Mouse (Mus musculus): Measurements from ENCODE around the gene Slc16a13. TPM values are rescaled to one million over a fixed set of nuclear protein-coding genes. Genes with fewer than 3 reads are reported as not detected.

Slc16a13 gene
- polyA plus RNA-seq, 1 experiment from 2014 or later, result 9.1 TPM

GRCm38 (mm10) chr11:70198332-70198731 lies 22.5 kb downstream of the Slc16a13 start:
- no peaks in the 10 kb centered on the region for H3K9me3 ChIP-seq (ENCODE audit: control insufficient read depth, low read length)
- WGBS, result 44% methylated on average over 3 of the region's 3 CpGs
- ATAC-seq (replicated peaks; ENCODE audit: low FRiP score), result no peak
- H3K4me3 ChIP-seq (ENCODE audit: low read depth, low read length), result no peak overlapping the region
- no peak for DNase-seq (ENCODE audit: low spot score)
- no peak overlapping the region for H3K9ac ChIP-seq (ENCODE audit: low read depth, low read length)
- no peak overlapping the region for H3K27ac ChIP-seq (ENCODE audit: low read depth, low read length)
- no peak overlapping the region for H3K4me2 ChIP-seq
- no peaks in the 10 kb centered on the region for H3K4me1 ChIP-seq (replicated peaks; ENCODE audit: control insufficient read depth, insufficient read depth, low read length)
- no peaks in the 10 kb centered on the region; the same call in 1 of the 2 replicates for H3K27me3 ChIP-seq (replicated peaks; ENCODE audit: control insufficient read depth, insufficient read depth, low read length)
- H3K36me3 ChIP-seq (ENCODE audit: control insufficient read depth, insufficient read depth, low read length), result no peaks in the 10 kb centered on the region

- no peaks in the 10 kb centered on the region for H3K36me3 ChIP-seq (ENCODE audit: control insufficient read depth, insufficient read depth, low read length)
- H3K4me2 ChIP-seq, result no peak overlapping the region
- H3K27ac ChIP-seq (ENCODE audit: low read depth, low read length), result no peak overlapping the region
- H3K4me1 ChIP-seq (replicated peaks; ENCODE audit: control insufficient read depth, insufficient read depth, low read length), result no peaks in the 10 kb centered on the region
- 65% methylated on average over 11 of the region's 11 CpGs for WGBS
- no peaks in the 10 kb centered on the region for H3K27me3 ChIP-seq (replicated peaks; ENCODE audit: control insufficient read depth, insufficient read depth, low read length)
- ATAC-seq (replicated peaks; ENCODE audit: low FRiP score) (no peak), DNase-seq (ENCODE audit: low spot score) (no peak)
- no peaks in the 10 kb centered on the region for H3K9me3 ChIP-seq (ENCODE audit: control insufficient read depth, low read length)
- no peak overlapping the region for H3K4me3 ChIP-seq (ENCODE audit: low read depth, low read length)
- no peak overlapping the region for H3K9ac ChIP-seq (ENCODE audit: low read depth, low read length)
These were observed 27.2 kb downstream of the Slc16a13 start for GRCm38 (mm10) chr11:70193354-70194285.

GRCm38 (mm10) chr11:70192157-70192556 lies 28.7 kb downstream of the Slc16a13 start:
- 74% methylated on average over 4 of the region's 4 CpGs for WGBS
- no peaks in the 10 kb centered on the region for H3K27me3 ChIP-seq (replicated peaks; ENCODE audit: control insufficient read depth, insufficient read depth, low read length)
- no peak for ATAC-seq (replicated peaks; ENCODE audit: low FRiP score)

GRCm38 (mm10) chr11:70191188-70191587 lies 29.7 kb downstream of the Slc16a13 start:
- H3K4me3 ChIP-seq (ENCODE audit: low read depth, low read length), result no peak overlapping the region
- H3K36me3 ChIP-seq (ENCODE audit: control insufficient read depth, insufficient read depth, low read length), result no peaks in the 10 kb centered on the region
- ATAC-seq (replicated peaks; ENCODE audit: low FRiP score), result no peak
- no peaks in the 10 kb centered on the region for H3K27me3 ChIP-seq (replicated peaks; ENCODE audit: control insufficient read depth, insufficient read depth, low read length)
- H3K4me1 ChIP-seq (replicated peaks; ENCODE audit: control insufficient read depth, insufficient read depth, low read length), result no peaks in the 10 kb centered on the region
- DNase-seq (ENCODE audit: low spot score), result no peak
- no peaks in the 10 kb centered on the region for H3K9me3 ChIP-seq (ENCODE audit: control insufficient read depth, low read length)
- no peak overlapping the region for H3K9ac ChIP-seq (ENCODE audit: low read depth, low read length)
- H3K27ac ChIP-seq (ENCODE audit: low read depth, low read length), result no peak overlapping the region
- no peak overlapping the region for H3K4me2 ChIP-seq
- WGBS, result 81% methylated on average over 6 of the region's 6 CpGs

More at GRCm38 (mm10) chr11:70192157-70192556, 28.7 kb downstream of the Slc16a13 start:
- Histone ChIP-seq H3K9ac (ENCODE audit: low read depth, low read length) (no peak overlapping the region), H3K4me2 (no peak overlapping the region), H3K4me3 (ENCODE audit: low read depth, low read length) (no peak overlapping the region), H3K9me3 (ENCODE audit: control insufficient read depth, low read length) (no peaks in the 10 kb centered on the region), H3K27ac (ENCODE audit: low read depth, low read length) (no peak overlapping the region), H3K36me3 (ENCODE audit: control insufficient read depth, insufficient read depth, low read length) (no peaks in the 10 kb centered on the region), H3K4me1 (replicated peaks; ENCODE audit: control insufficient read depth, insufficient read depth, low read length) (no peaks in the 10 kb centered on the region)
- no peak for DNase-seq (ENCODE audit: low spot score)

- ATAC-seq (replicated peaks; ENCODE audit: low FRiP score) (no peak), DNase-seq (ENCODE audit: low spot score) (no peak)
- H3K4me1 ChIP-seq (replicated peaks; ENCODE audit: control insufficient read depth, insufficient read depth, low read length), result no peaks in the 10 kb centered on the region
- H3K4me2 ChIP-seq, result no peak overlapping the region
- 84% methylated on average over 28 of the region's 28 CpGs for WGBS
- no peak overlapping the region for H3K9ac ChIP-seq (ENCODE audit: low read depth, low read length)
- H3K27me3 ChIP-seq (replicated peaks; ENCODE audit: control insufficient read depth, insufficient read depth, low read length), result no peaks in the 10 kb centered on the region
- H3K4me3 ChIP-seq (ENCODE audit: low read depth, low read length), result no peak overlapping the region
- no peaks in the 10 kb centered on the region for H3K9me3 ChIP-seq (ENCODE audit: control insufficient read depth, low read length)
- no peak overlapping the region for H3K27ac ChIP-seq (ENCODE audit: low read depth, low read length)
- no peaks in the 10 kb centered on the region for H3K36me3 ChIP-seq (ENCODE audit: control insufficient read depth, insufficient read depth, low read length)
These were observed 31.3 kb downstream of the Slc16a13 start for GRCm38 (mm10) chr11:70189319-70190134.

- H3K9me3 ChIP-seq (ENCODE audit: control insufficient read depth, low read length), result no peaks in the 10 kb centered on the region
- H3K4me1 ChIP-seq (replicated peaks; ENCODE audit: control insufficient read depth, insufficient read depth, low read length), result no peaks in the 10 kb centered on the region
- ATAC-seq (replicated peaks; ENCODE audit: low FRiP score) (no peak), DNase-seq (ENCODE audit: low spot score) (no peak)
- H3K27me3 ChIP-seq (replicated peaks; ENCODE audit: control insufficient read depth, insufficient read depth, low read length), result no peaks in the 10 kb centered on the region
- WGBS, result 56% methylated on average over 7 of the region's 7 CpGs
- H3K4me2 ChIP-seq, result no peak overlapping the region
- H3K4me3 ChIP-seq (ENCODE audit: low read depth, low read length), result no peak overlapping the region
- no peaks in the 10 kb centered on the region for H3K36me3 ChIP-seq (ENCODE audit: control insufficient read depth, insufficient read depth, low read length)
- H3K9ac ChIP-seq (ENCODE audit: low read depth, low read length), result no peak overlapping the region
- H3K27ac ChIP-seq (ENCODE audit: low read depth, low read length), result no peak overlapping the region
These were observed 35.7 kb downstream of the Slc16a13 start for GRCm38 (mm10) chr11:70185120-70185519.

- Histone ChIP-seq H3K27ac (ENCODE audit: low read depth, low read length) (no peak overlapping the region), H3K9me3 (ENCODE audit: control insufficient read depth, low read length) (no peaks in the 10 kb centered on the region), H3K9ac (ENCODE audit: low read depth, low read length) (no peak overlapping the region), H3K27me3 (replicated peaks; ENCODE audit: control insufficient read depth, insufficient read depth, low read length) (no peaks in the 10 kb centered on the region), H3K36me3 (ENCODE audit: control insufficient read depth, insufficient read depth, low read length) (no peaks in the 10 kb centered on the region), H3K4me3 (ENCODE audit: low read depth, low read length) (no peak overlapping the region), H3K4me1 (replicated peaks; ENCODE audit: control insufficient read depth, insufficient read depth, low read length) (no peaks in the 10 kb centered on the region), H3K4me2 (no peak overlapping the region)
- ATAC-seq (replicated peaks; ENCODE audit: low FRiP score) (no peak), DNase-seq (ENCODE audit: low spot score) (no peak)
- WGBS, result 81% methylated on average over 4 of the region's 4 CpGs
These were observed 40.4 kb downstream of the Slc16a13 start for GRCm38 (mm10) chr11:70180496-70180895.

GRCm38 (mm10) chr11:70179401-70179800 lies 41.5 kb downstream of the Slc16a13 start:
- H3K4me2 ChIP-seq, result no peak overlapping the region
- H3K4me1 ChIP-seq (replicated peaks; ENCODE audit: control insufficient read depth, insufficient read depth, low read length), result no peaks in the 10 kb centered on the region
- DNase-seq (ENCODE audit: low spot score), result no peak

More at GRCm38 (mm10) chr11:70179401-70179800, 41.5 kb downstream of the Slc16a13 start:
- no peak overlapping the region for H3K9ac ChIP-seq (ENCODE audit: low read depth, low read length)
- no peak overlapping the region for H3K27ac ChIP-seq (ENCODE audit: low read depth, low read length)
- ATAC-seq (replicated peaks; ENCODE audit: low FRiP score), result no peak
- no peaks in the 10 kb centered on the region for H3K36me3 ChIP-seq (ENCODE audit: control insufficient read depth, insufficient read depth, low read length)
- WGBS, result 42% methylated on average over 14 of the region's 14 CpGs
- no peaks in the 10 kb centered on the region for H3K27me3 ChIP-seq (replicated peaks; ENCODE audit: control insufficient read depth, insufficient read depth, low read length)
- no peak overlapping the region for H3K4me3 ChIP-seq (ENCODE audit: low read depth, low read length)
- H3K9me3 ChIP-seq (ENCODE audit: control insufficient read depth, low read length), result no peaks in the 10 kb centered on the region
